Mouse (Mus musculus) splenic B cell, adult 2 months (primary cell): ENCODE results near the gene Scml4.

Experiments used
- DNase-seq: peaks from one replicate; pipeline ENCODE4 v3.0.0-alpha.2; 2011; ENCODE audit warnings: low read depth, low spot score
- H3K27me3 ChIP-seq: 2 replicates; pipeline ENCODE4 v1.6.1; 2012; ENCODE audit warnings: mild to moderate bottlenecking, low read length, moderate library complexity, mixed read lengths; ENCODE audit not compliant: control insufficient read depth, poor library complexity, insufficient read depth, severe bottlenecking
- H3K36me3 ChIP-seq: 2 replicates; pipeline ENCODE4 v1.6.1; 2012; ENCODE audit warnings: mild to moderate bottlenecking, low read length, moderate library complexity, mixed read lengths; ENCODE audit not compliant: control insufficient read depth, poor library complexity, insufficient read depth, severe bottlenecking

Gene Scml4

GRCm38 (mm10) chr10:42860159-42860911, at the start of gene Scml4:
Gene Scml4 (plus strand): TSS chr10:42860370.
- H3K27me3 ChIP-seq: no peaks in the 10 kb centered on the region
- peak; percentile 96 for DNase-seq
- H3K36me3 ChIP-seq: no peaks in the 10 kb centered on the region

DNA sequence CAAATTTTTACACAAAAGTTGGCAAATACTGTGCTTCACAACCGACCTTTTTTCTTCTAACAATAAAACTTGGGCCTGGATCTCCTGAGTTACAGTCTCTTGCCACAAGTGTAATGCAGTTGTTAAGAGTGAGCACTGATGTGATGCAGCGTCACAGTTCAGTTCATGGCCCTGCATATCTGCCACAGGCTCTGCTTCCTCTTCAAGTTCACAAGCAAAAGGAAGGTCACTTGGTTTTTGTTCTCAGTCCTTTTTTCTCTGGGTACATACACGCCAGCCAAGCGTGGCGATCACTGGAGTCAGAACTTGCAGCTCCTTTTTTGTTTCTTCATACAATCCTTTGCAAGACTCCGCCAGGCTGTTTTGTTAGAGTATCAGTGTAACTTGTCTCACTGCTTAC, 34.2 kb upstream of the Scml4 start:
- Histone ChIP-seq H3K27me3 (no peaks in the 10 kb centered on the region), H3K36me3 (peaks cover 3% of the 10 kb centered on the region; the same call in 1 of the 2 replicates)
- peak; percentile 74 for DNase-seq

- DNase-seq: peak; percentile 49
These were observed 33.0 kb upstream of the Scml4 start for GRCm38 (mm10) chr10:42827155-42827554.

GRCm38 (mm10) chr10:42830007-42830406, 30.2 kb upstream of the Scml4 start:
- H3K27me3 ChIP-seq: no peaks in the 10 kb centered on the region
- H3K36me3 ChIP-seq: peaks cover 3% of the 10 kb centered on the region; the same call in 1 of the 2 replicates
- DNase-seq: no peak

More at GRCm38 (mm10) chr10:42827155-42827554, 33.0 kb upstream of the Scml4 start:
- Histone ChIP-seq H3K27me3 (no peaks in the 10 kb centered on the region), H3K36me3 (peaks cover 3% of the 10 kb centered on the region; the same call in 1 of the 2 replicates)

DNA sequence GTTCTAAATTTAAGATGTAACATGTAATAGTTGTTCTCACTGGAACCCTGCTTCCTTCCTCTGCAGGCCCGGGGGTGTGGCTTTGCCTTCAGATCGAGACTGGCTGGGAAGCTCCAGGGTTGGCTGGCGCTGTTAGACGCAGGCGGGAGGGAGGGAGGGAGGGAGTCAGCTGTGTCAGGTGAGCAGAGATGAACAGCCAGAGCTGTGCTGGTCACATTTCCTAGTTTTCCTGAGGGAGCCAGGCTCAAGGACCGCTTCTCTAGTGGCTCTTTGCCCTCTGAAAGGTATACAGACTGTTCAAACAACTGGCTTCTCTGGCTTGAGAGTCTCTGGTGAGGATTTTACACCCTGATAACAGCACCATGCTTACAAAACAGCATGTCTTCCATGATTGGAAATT, 29.8 kb upstream of the Scml4 start:
- DNase-seq: peak; percentile 37
- Histone ChIP-seq H3K36me3 (peaks cover 3% of the 10 kb centered on the region; the same call in 1 of the 2 replicates), H3K27me3 (no peaks in the 10 kb centered on the region)

- Histone ChIP-seq H3K27me3 (no peaks in the 10 kb centered on the region), H3K36me3 (peaks cover 3% of the 10 kb centered on the region; the same call in 1 of the 2 replicates)
- peak; percentile 63 for DNase-seq
These were observed 27.5 kb upstream of the Scml4 start for GRCm38 (mm10) chr10:42832677-42833076.

DNA sequence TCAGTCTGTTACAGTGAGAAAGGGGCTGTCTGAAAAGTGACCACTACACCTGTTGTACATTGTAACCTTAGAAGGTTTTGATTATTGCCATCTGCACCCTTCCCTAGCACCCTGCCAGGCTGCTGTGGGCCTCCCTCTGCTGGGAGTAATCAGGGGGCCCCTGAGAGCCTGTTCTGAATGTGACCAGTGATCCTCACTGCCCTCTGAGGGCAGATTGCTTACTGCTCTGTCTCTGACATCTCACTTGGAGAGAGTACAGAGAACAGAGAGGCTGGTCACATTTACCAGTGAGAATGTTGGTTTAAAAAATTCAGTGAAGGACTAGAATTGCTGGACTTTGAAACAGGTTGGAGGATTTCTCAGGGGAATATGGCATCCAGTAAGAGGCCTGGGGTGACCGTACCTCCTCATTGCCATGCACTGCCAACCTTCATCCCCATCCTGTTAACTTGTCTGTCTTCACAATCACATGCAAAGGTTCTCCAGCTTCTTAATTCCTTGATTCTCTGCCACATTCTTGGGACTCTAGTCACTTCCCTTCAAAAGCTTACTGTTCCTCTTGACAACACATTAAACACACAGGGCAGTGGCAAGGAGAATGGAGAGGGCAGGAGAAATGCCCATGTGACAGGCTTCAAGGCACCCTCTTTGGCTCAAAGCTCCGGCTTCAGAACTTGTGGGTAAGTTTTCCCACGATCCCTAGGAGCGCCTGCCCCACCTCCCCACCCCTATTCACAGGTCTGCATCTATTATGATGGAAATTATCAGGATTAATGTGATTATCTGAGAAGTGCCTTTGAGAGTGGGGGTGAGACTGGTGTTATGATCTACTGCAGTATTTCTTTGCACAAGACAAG, 26.1 kb upstream of the Scml4 start:
- Histone ChIP-seq H3K27me3 (no peaks in the 10 kb centered on the region), H3K36me3 (peaks cover 3% of the 10 kb centered on the region; the same call in 1 of the 2 replicates)
- DNase-seq: no peak

GRCm38 (mm10) chr10:42838106-42838505, 22.1 kb upstream of the Scml4 start:
- Histone ChIP-seq H3K27me3 (no peaks in the 10 kb centered on the region), H3K36me3 (no peaks in the 10 kb centered on the region)
- no peak for DNase-seq

GRCm38 (mm10) chr10:42838736-42839135, 21.4 kb upstream of the Scml4 start:
- no peak for DNase-seq
- Histone ChIP-seq H3K27me3 (no peaks in the 10 kb centered on the region), H3K36me3 (no peaks in the 10 kb centered on the region)

DNA sequence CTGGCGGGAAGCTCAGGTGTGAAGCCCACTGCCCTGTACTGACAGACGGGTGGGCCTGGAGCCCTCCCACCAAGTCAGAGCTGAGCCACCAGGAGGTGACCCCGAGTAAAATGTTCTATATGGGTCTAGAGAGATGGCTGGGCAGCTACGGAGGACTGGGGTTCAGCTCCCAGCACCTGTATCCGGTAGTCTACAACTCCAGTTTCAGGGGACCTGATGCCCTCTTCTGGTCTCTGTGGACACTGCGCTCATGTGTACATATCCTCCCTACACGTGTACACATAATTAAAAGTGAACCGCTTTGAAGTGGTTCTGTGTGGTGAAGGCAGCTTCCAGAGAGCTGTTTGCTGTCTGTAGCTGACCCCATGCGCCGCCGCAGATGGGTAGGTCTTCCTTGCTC, 20.1 kb upstream of the Scml4 start:
- H3K36me3 ChIP-seq: no peaks in the 10 kb centered on the region
- no peaks in the 10 kb centered on the region for H3K27me3 ChIP-seq
- no peak for DNase-seq

DNA sequence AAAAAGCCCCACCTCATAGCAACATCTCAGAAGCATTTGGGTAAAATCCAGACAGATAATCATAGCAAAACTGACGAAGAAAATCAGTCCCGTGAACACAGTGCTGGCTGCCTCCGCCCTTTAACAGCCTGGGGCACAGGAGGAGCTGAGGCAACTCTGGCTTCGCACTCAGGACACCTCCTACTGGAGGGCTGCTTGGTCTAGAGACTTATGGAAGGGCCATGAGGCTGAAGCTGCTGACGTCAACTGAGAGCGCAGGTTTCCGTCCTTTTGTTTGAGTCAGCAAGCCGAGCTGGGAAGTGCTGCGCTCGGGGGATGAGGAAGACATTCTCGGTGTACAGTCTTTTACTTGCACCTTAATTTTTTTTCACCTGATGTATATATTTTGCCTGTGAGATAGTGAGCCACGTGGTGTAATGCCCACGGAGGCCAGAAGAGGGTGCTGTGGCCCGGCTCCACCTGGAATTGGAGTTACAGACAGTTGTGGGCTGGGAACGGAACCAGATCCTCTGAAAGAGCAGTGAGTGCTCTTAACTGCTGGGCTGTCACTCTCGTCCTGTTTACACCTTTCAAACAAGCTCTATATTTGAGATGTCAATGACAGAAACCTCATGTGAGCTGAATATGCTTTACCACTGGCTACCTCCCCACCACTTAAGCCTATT, 18.5 kb upstream of the Scml4 start:
- DNase-seq: peak; percentile 58
- H3K27me3 ChIP-seq: no peaks in the 10 kb centered on the region
- no peaks in the 10 kb centered on the region for H3K36me3 ChIP-seq

GRCm38 (mm10) chr10:42842358-42842757, 17.8 kb upstream of the Scml4 start:
- H3K36me3 ChIP-seq: no peaks in the 10 kb centered on the region
- DNase-seq: peak; percentile 78
- H3K27me3 ChIP-seq: no peaks in the 10 kb centered on the region

DNA sequence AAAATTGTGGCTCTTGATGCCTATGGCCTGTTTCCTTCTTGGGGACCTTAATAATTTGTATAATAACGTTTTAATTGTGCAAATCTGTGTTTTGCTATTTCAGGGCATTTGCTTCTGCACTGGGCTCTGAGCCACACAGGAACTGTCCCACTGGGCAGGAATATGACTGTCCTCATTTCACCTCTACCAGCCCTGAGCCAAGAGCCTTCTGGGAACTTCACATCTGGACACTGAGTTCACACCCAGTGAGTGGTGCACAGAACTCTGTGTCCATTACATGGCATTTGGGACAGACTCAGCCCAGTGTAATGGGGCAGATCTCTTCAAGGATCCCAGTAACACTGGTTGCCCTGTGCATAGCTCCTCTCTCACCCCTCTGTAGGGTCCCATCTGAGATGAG, 16.8 kb upstream of the Scml4 start:
- no peak for DNase-seq
- no peaks in the 10 kb centered on the region for H3K36me3 ChIP-seq

DNA sequence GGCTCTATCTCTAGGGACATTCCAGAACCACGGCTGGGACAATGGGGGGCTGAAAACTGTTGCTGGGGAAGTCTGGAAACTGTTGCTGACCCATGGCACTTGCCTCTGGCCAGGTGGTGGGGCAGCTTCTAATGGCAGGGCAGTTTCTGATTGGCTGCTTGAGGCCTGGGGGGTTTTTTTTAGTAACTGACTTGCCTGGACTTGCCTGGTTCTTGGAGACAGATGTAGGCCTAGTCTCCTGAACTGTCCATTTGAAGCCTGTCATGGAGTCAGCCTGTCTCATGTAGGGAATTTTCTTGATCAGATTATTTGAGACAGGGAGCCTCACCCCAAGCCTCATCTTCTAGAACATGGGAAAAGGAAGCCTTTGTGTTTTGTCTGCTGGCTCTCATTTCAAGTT, 14.7 kb upstream of the Scml4 start:
- no peaks in the 10 kb centered on the region for H3K36me3 ChIP-seq
- no peak for DNase-seq
- no peaks in the 10 kb centered on the region for H3K27me3 ChIP-seq

More for the DNA sequence above, 16.8 kb upstream of the Scml4 start:
- H3K27me3 ChIP-seq: no peaks in the 10 kb centered on the region
